Mouse (Mus musculus) heart, adult 9 months (tissue): ENCODE data around the gene Fxyd3.
A peak's percentile ranks its signal among the peaks of the same experiment; 100 is the strongest.

Experiments
- DNase-seq, 2 experiments: peaks; one replicate each; pipeline ENCODE4 v3.0.0; 2022; ENCODE audit warnings: low spot score in 2 of 2

The Fxyd3 gene

DNA sequence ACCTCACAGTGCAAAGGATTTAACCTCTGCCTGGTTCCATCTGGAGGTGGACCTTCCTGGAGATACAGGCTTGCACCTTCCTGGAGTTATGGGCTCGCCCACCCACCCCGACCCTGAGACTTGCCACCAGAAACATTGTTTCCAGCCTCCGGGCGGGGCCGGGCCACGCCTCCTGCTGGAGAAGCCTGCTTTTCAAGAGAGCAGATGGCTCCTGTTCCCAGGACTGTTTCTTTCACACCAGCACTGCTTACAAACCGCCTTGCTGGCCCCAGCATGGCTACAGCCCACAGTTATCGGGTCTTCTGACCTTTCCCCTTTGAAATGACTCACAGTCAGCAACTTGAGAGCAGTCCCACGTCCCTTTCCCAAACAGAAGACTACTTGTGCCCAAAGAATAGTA lies 4.2 kb downstream of the Fxyd3 start:
- DNase-seq = no peak

GRCm38 (mm10) chr7:31070324-31070723 lies 6.2 kb downstream of the Fxyd3 start:
- no peak for DNase-seq

DNA sequence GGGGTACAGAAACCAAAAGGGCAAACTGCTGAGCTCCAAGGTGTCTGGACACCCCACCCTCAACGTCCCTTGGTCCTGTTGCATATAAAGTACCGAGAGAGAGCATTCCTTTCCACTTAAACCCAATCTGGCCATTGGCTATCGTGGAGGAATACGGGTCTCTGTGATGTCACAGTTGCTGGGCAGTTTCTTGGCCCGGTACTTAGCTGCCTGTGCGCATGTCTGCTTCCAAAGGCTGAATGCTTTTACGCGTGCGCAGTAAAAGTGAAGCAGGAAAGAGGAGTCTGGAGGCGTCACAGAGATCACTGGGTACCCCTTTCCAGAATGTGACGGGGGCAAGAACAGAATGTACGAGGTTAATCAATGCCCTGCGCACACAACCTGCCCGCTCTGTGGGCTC lies 7.0 kb downstream of the Fxyd3 start:
- DNase-seq = no peak

DNA sequence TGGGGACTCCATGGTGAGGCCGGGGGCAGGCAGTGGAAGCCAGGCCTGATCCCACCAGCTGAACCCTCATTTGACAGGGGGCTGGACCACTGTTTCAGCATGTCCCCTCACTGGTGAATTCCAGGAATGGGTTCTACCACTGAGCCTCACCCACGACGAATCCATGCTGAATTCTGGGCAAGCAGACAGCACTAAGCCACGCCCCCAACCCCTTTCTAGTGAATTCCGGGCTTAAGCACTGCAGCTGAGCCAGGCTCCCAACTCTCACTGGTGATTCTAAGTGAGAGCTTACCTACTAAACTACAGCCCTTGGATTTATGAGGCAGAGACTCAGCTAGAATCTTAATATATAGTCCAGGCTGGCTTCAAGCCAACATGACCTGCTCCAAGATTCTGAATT lies 8.7 kb downstream of the Fxyd3 start:
- DNase-seq = no peak

- DNase-seq = no peak
Measured at GRCm38 (mm10) chr7:31063074-31063560, 13.4 kb downstream of the Fxyd3 start.

DNA sequence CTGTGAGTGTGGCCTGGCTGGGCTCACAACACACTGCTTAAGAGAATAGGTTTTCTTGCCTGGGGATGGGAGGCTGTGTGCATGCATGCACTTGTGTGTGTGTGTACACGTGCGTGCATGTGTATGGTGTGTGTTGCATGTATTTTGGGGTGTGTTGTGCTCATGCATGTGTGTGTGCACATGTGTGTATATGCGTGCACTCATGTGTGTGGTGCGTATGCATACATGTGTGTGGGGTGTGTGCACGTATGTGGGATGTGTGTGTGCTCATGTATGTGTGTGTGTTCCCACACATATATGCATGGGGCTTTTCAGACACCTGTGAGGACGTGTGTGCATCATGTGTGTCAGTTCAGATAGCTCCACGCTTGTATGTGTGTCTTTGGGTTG lies 15.9 kb downstream of the Fxyd3 start:
- DNase-seq = no peak

DNA sequence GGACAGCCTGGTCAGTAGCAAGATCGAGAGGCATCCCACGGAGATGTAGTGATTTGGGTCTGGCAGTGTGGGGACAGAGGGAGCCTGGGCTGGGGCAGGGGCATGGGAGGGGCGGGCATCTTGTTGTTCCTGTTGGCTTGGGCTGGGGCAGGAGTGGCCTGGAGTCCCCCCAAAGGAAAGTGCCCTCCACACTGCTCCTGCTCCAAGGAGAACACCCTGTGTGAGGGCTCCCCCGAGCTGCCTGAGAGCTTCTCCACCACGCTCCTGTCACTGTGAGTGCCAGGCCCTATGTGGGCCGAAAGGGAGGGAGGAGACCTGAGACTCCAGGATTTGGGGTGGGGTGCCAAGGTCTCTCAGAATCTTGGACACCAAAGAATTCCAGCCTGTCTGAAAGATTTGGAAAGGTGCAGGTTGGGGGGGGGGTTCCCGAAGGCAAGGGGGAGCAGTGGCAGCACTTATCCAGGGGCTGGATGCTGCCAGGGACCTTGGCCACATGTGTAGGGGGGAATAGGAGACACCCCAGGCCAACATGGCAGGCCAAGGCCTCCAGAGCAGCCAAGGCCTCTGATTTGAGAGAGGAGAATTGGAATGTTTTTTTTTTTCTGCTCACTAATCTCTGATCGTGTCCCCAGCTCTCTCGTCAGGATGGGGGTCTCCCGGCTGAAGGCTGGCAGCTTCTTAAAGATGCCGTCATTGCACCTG lies 16.4 kb downstream of the Fxyd3 start:
- DNase-seq = no peak

DNA sequence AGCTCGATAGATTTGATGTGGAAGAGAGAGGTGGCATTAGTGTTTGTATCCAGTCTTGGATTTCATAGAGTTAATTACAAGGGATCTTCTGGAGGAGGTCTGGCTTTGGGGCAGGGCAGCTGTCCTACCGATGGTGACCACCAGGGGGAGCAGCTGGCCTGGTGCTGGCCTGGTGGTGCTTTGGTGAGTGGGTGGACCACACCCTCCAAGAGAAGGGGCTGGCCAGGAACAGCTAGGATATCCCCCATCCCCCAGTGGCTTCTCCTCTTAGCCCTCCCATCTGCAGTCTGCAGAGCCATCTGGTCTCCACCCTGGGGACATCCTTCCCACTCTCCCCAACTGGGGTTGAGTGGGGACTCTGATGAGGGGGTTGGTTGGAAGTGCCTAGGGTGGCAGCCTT lies 17.4 kb downstream of the Fxyd3 start, which contains the start of gene Lgi4:
TSS of gene Lgi4 (plus strand) at position 235 of the 400 bp plus-strand sequence.
- peak; percentile 85 to 90 for DNase-seq

DNA sequence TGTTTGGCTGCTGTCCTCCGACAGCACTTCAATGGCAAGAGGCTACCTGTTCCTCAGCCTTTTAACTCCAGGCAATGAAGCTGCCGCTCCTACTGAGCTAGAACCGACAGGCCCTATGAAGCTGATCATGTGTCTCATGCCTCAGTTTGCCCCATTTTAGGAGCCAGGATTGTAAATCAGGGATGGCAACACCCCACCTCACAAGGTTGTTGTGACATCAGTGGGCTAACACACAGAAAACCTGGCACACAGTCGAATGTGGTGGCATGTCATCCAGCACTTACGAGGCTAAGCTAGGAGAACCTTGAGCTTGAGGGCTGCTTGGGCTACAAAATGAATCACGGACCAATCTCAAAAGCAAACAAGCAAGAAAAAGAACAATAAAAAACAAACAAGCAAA lies 18.3 kb downstream of the Fxyd3 start:
- DNase-seq = no peak

DNA sequence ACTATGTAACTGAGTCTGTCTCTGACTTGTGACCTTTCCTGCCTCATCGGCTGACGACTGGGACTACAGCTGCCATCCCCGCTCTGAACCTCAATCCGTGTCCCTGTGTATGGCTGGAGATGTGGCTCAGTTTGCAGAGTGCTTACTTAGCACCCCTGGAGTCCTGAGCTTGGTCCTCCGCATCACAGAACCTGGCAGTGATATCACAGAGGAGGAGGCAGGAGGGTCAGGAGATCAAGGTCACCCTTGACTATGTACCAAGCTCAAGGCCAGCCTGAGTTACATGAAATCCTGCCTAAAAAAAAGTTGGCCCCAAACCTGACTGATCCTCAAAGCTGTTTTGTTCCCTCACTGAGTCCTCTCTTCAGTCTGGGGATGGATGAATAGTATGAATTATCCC lies 18.8 kb downstream of the Fxyd3 start:
- no peak for DNase-seq

- no peak for DNase-seq
Measured at GRCm38 (mm10) chr7:31057071-31057470, 19.4 kb downstream of the Fxyd3 start, which contains the start of gene Fxyd1. Gene Fxyd1 (minus strand): TSS chr7:31057199.

- DNase-seq = no peak
Measured at GRCm38 (mm10) chr7:31056448-31056847, 20.1 kb downstream of the Fxyd3 start.

GRCm38 (mm10) chr7:31055883-31056282 lies 20.6 kb downstream of the Fxyd3 start:
- DNase-seq = peak in 1 of 2 experiments; percentile 37

DNA sequence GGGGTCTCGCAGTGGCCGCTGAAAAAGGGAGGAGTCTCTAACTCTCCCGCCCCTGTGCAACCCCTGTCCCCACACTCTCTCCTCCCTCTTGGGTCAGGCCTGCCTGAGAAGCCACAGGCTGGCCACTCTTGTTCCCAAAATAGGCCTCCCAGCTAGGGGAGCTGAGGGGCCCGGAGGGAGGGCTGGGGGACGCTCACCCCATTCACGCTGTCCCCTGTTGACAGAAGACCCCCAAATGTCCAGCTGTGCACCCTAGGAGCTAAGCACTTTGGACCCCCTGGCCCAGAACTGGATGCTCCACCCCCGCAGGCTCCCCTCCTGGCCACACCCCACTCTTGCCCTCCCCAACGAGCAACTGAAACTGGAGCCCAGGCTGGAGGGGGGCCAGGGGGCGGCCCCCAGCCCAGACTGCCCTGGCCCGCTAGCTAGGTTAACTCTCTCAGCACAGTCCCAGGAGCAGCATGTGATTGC lies 21.1 kb downstream of the Fxyd3 start:
- DNase-seq = peak; percentile 92 to 93

- DNase-seq = peak; percentile 73 to 81
Measured at GRCm38 (mm10) chr7:31054661-31055320, 21.7 kb downstream of the Fxyd3 start.

DNA sequence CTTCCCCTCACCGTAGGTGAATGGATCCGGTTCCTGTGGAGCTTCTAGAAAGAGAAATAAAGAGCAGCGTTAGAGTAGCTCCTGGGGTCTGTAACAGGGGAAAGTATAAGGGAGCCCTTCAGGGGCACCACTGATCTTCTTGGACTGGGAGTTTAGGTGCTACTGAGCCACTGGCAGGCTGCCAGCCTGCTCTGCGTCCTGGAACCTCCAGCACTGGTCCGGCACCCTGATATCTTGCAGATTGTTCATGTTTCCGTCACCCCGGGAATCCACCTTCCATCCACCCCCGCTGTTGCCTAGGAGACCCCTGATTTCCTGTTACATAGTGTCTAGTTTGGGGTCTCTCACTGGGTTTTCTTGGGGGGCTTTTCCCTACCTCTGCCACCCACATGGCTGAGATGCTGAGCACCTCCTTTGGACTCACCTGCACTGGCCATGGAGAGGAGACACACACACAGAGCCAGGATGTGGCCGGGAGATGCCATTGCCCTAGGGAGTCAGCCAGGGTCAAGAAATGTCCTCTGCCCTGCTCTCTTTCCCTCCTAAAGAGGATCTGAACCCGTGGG lies 22.5 kb downstream of the Fxyd3 start:
- DNase-seq = peak in 1 of 2 experiments; percentile 37

DNA sequence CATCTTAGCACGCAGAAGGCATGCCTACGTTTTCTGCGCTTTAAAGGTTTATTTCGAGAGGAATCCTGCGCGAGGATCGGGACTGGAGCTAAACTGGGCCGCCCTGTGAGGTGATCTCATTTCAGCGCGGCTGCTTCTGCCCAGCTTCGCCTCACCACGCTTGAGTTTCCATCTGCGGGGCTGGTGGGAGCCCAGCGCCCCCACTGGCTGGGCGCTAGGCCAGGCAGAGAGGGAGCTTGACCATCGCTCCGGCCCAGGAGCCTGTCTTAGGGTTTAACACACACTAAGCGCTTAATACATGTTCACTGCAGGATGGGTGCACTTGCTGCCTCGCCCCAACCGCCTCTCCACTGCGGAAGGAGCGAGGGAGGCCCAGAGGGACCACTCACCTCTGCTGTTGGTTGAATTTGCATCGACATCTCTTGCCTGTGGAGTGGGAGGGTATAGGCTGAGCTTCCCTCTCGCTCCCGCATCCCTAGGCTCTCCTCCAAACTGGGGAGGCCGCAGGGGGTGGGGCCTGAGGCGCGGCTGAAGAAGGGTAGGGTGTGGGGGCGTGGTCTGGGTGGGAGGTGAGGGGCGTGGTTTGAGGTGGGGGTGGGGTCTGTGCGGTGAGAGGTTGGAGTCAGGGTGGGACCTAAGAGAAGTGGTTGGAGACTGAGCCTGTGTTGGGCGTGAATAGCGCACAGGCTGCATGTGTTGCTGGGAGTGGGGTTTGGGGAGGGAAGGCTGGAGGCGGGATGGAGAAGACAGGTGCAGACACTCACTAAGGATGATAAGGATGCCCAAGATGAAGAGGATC lies 23.7 kb downstream of the Fxyd3 start:
- DNase-seq = peak in 1 of 2 experiments; percentile 40

DNA sequence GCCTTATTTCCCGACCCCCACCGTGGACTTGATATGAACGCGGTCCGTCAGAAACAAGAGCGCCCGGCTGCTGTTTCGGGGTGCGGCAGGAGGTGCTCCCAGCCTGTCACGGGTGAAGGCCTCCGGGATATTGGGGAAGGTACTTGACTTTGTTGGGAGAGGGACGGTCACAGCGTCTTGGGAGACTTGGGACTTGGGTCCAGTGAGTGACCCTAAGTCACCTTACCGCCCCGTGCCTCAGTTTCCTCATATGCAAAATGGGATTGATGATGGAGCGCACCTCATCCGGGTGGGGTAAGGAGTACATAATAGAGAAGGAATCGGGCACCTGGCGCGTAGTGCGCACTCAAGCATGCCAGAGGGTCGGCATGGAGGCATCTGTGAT lies 24.3 kb downstream of the Fxyd3 start:
- DNase-seq = no peak

DNA sequence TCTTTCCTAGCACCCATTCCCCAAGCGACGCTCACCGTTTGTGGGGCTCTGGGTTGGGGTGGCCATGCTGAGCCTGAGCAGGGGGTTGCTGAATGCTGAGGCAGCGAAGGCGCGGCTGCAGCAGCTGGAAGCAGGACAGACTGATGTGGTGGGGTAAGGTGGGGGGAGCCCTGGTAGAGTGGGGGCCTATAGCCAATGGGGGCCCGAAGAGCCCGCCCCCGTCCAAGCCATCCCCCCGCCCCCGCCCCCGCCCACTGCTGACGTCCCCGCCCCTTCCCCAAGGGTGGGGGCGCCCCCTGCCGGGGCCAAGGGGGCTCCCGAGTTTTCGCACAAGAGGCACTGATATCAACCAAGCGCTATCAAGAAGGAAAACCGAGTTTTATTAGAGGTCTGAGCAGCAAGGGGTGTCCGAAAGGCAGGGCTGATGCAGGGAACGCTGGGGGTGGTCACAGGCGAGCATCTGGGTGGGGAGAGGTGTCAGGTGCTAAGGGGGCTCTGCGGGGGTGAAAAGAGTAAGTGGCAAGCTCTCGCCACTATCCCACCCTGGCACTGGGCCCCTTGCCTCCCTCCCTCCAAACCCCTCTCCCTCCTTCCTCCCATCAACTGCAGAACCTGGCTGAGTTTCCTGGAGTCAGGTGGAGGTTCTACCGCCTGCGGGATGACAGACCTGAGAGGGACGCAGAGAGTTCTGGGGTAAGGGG lies 25.0 kb downstream of the Fxyd3 start, which contains the start of gene Fxyd7:
TSS of gene Fxyd7 (minus strand) at position 147 of the 701 bp plus-strand sequence.
- no peak for DNase-seq

DNA sequence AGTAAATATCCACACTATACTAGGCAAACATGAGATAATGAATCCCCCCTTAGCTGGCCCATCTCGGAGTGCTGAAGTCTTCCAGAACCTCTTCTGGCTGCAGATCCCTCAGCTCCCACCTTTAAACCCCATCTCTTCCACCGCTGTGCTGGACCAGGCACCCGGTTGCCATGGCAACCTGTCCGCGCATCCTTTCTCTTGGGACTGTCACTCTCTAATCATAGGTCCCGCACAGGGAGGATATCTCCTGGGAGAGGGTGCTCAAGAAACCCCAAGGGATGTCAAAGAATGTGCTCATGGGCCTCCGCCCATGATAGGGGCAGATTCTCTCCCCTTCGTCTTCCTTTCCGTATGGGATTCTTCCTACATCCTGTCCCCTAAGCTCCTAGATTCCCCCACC lies 25.6 kb downstream of the Fxyd3 start:
- DNase-seq = no peak

- DNase-seq = no peak
Measured at GRCm38 (mm10) chr7:31050487-31050886, 26.0 kb downstream of the Fxyd3 start.
